In genomic region chr11:51059151-51059571, GRCm38 (mm10) we compare ENCODE assay signal across 7 mouse cellular contexts. TPM values are rescaled to one million over a fixed set of nuclear protein-coding genes. Genes with fewer than 3 reads are reported as not detected.
DNase-seq lines count a peak whose midpoint lies in the region; ATAC-seq and TF ChIP-seq lines count a peak whose summit lies in the region.

Gene Zfp354a, plus strand, starts transcription at chr11:51059257.

- peak within 1 kb of the TSS; percentile 89 for H3K9ac ChIP-seq in intestine, embryonic 16.5 days (ENCODE audit: low read depth, low read length)

- ATAC-seq in intestine, embryonic 16.5 days = peak; percentile 97

- H3K4me1 ChIP-seq in bone marrow, adult 2 months (ENCODE audit: control insufficient read depth, insufficient read depth, low read length) = no peaks in the 10 kb centered on the region
- no peaks in the 10 kb centered on the region for H3K4me1 ChIP-seq in intestine, embryonic 16.5 days (ENCODE audit: control insufficient read depth, insufficient read depth, low read length)

- no peaks in the 10 kb centered on the region for H3K27me3 ChIP-seq in intestine, embryonic 16.5 days (replicated peaks; ENCODE audit: control insufficient read depth, insufficient read depth, low read length)

- WGBS in bone marrow, adult 2 months = 1% methylated on average over 32 of the region's 32 CpGs
- WGBS in intestine, embryonic 16.5 days = under 1% methylated on average over 32 of the region's 32 CpGs

- no peak for TF ChIP-seq CTCF in bone marrow, adult 2 months (IDR thresholded peaks at IDR 0.05; ENCODE audit: control insufficient read depth, insufficient read depth, low read length)

- intact Hi-C loops in left cerebral cortex, postnatal 10 days (cut with DNase I) = loop anchor here (2.0 kb wide), 1 partner anchor 118 kb away; no protein-coding TSS in a partner anchor

- H3K4me2 ChIP-seq in intestine, embryonic 16.5 days (ENCODE audit: low read depth, low read length) = peak within 1 kb of the TSS; percentile 86

- H3K4me3 ChIP-seq in bone marrow, adult 2 months (replicated peaks; ENCODE audit: control insufficient read depth, low read depth, low read length) = peak within 1 kb of the TSS; percentile 16
- peak within 1 kb of the TSS; percentile 79 for H3K4me3 ChIP-seq in intestine, embryonic 16.5 days (ENCODE audit: low read length)

- no peaks in the 10 kb centered on the region for H3K9me3 ChIP-seq in intestine, embryonic 16.5 days (ENCODE audit: control insufficient read depth, low read length)

- H3K36me3 ChIP-seq in intestine, embryonic 16.5 days (ENCODE audit: control insufficient read depth, insufficient read depth, low read length) = no peaks in the 10 kb centered on the region; the same call in 1 of the 2 replicates

- TF ChIP-seq POLR2A in bone marrow, adult 2 months (IDR thresholded peaks at IDR 0.05; ENCODE audit: borderline replicate concordance, control insufficient read depth, low read depth, low read length) = no peak

- peak; percentile 68 for DNase-seq in embryo, embryonic 11.5 days (ENCODE audit: low read depth, low spot score)
- DNase-seq in gastrocnemius, postnatal 4 days (ENCODE audit: low spot score in 2 of 2) = peak; percentile 41 to 73
- DNase-seq in left cerebral cortex, postnatal 10 days (ENCODE audit: extremely low spot score in 1 of 2, low spot score in 2 of 2) = peak; percentile 70 to 86
- peak; percentile 82 for DNase-seq in mesoderm, embryonic 11.5 days (ENCODE audit: low read depth, low spot score)
- peak; percentile 58 for DNase-seq in skeletal muscle tissue, adult 2 months (ENCODE audit: low read depth, low spot score)

- no peak within 1 kb of the TSS for H3K27ac ChIP-seq in bone marrow, adult 2 months (ENCODE audit: control insufficient read depth, insufficient read depth, low read depth, low read length, poor library complexity)
- H3K27ac ChIP-seq in intestine, embryonic 16.5 days (ENCODE audit: low read length) = peak within 1 kb of the TSS; percentile 57; the same call in 1 of the 2 replicates

RNA-seq across cellular contexts. Expression of gene Zfp354a, which starts in this region (rescaled TPM):
- polyA plus RNA-seq in bone marrow, adult 2 months (2011; ENCODE audit: insufficient read depth, insufficient read length, low replicate concordance, missing spikeins) = 0.45 and 0.80 TPM in 2 replicates
- total RNA-seq in gastrocnemius, postnatal 4 days (2021) = 1 to 10 TPM; 3.4 to 3.5 TPM
- polyA plus RNA-seq in intestine, embryonic 16.5 days (2015; fragmentation: Nextera tagmentation; extraction: Ambion mirVana) = 5.4 and 6.2 TPM in 2 replicates
- 10 to 100 TPM in 1 of 2 experiments, 1 to 10 TPM in 1; 9.7 to 10.6 TPM for total RNA-seq in left cerebral cortex, postnatal 10 days (2021)
